Comparison of ENCODE assay signal across 8 mouse cellular contexts in the genomic region with DNA sequence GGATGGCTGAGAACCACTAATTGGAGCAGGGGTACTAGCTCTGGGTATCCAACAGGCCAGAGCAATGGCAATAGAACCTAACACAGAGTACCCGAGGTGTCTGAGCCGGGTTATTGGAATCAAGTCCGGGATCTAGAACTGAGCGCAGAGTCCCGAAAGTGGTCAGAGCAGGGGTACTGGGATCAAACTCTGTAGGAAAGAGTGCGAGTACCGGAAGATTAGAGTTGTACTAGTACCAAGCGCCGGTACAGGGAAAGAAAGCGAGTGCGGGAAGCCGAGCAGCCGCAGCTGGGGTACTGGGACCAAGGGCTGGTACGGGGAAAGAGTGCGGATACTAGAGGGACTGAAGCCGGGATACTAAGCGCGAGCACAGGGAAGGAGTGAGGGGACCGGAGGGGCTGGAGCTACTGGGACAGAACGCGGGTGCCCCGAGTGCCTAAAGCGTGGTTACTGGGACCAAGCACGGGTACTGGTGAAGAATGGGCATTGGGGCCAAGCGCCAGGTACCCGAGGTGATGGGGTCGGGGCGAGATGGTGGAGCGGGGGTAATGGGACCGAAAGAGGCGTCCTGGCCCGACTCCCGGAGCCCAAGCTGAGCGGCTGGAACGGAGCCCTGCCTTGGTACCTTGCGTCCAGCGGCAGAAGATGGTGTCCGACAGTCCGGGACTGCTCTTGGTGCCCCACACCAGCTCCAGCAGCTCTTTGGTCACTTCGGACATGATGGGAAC. TPM values are rescaled to one million over a fixed set of nuclear protein-coding genes. Genes with fewer than 3 reads are reported as not detected.
DNase-seq lines count a peak whose midpoint lies in the region; ATAC-seq lines count a peak whose summit lies in the region.

No protein-coding gene starts in this region.

- under 1% methylated on average over 40 of the region's 40 CpGs for WGBS in intestine, embryonic 16.5 days
- under 1% methylated on average over 40 of the region's 40 CpGs for WGBS in stomach, embryonic 16.5 days

- H3K27ac ChIP-seq in intestine, embryonic 16.5 days (ENCODE audit: low read length): peak overlapping the region; percentile 69
- H3K27ac ChIP-seq in stomach, embryonic 16.5 days (ENCODE audit: low read length): peak overlapping the region; percentile 52; the same call in 1 of the 2 replicates

- peak overlapping the region; percentile 80 for H3K9ac ChIP-seq in intestine, embryonic 16.5 days (ENCODE audit: low read depth, low read length)
- H3K9ac ChIP-seq in stomach, embryonic 16.5 days (ENCODE audit: low read length): peak overlapping the region; percentile 85

- DNase-seq in cerebellum, adult 8-10 months: peak; percentile 7
- DNase-seq in cerebellum, adult 18-20 months: no peak
- peak; percentile 16 for DNase-seq in spleen, adult 12 weeks (ENCODE audit: low spot score)
- DNase-seq in spleen, adult 18-20 months: no peak
- peak; percentile 20 for DNase-seq in mesoderm, embryonic 11.5 days (ENCODE audit: low read depth, low spot score)

- peak; percentile 72 for ATAC-seq in erythroid progenitor cell, adult 5-6 weeks (replicated peaks; ENCODE audit: low FRiP score, poor library complexity, severe bottlenecking)
- peak; percentile 77 for ATAC-seq in intestine, embryonic 16.5 days
- ATAC-seq in stomach, embryonic 16.5 days (ENCODE audit: insufficient read depth, low FRiP score): peak; percentile 69

- peak overlapping the region; percentile 65 for H3K4me2 ChIP-seq in intestine, embryonic 16.5 days (ENCODE audit: low read depth, low read length)
- peak overlapping the region; percentile 89 for H3K4me2 ChIP-seq in stomach, embryonic 16.5 days (ENCODE audit: low read depth, low read length)

- no peaks in the 10 kb centered on the region for H3K36me3 ChIP-seq in intestine, embryonic 16.5 days (ENCODE audit: control insufficient read depth, insufficient read depth, low read length)
- H3K36me3 ChIP-seq in stomach, embryonic 16.5 days (ENCODE audit: control insufficient read depth, insufficient read depth, low read length): no peaks in the 10 kb centered on the region

- no peaks in the 10 kb centered on the region for H3K27me3 ChIP-seq in intestine, embryonic 16.5 days (replicated peaks; ENCODE audit: control insufficient read depth, insufficient read depth, low read length)
- H3K27me3 ChIP-seq in stomach, embryonic 16.5 days (ENCODE audit: control insufficient read depth, insufficient read depth, low read length): no peaks in the 10 kb centered on the region

- peaks cover 9% of the 10 kb centered on the region for H3K4me1 ChIP-seq in intestine, embryonic 16.5 days (ENCODE audit: control insufficient read depth, insufficient read depth, low read length)
- H3K4me1 ChIP-seq in stomach, embryonic 16.5 days (ENCODE audit: control insufficient read depth, insufficient read depth, low read length): peaks cover 6% of the 10 kb centered on the region

- peak overlapping the region; percentile 94 for H3K4me3 ChIP-seq in intestine, embryonic 16.5 days (ENCODE audit: low read length)
- H3K4me3 ChIP-seq in stomach, embryonic 16.5 days (replicated peaks; ENCODE audit: low read length): peak overlapping the region; percentile 94

- H3K9me3 ChIP-seq in intestine, embryonic 16.5 days (ENCODE audit: control insufficient read depth, low read length): no peaks in the 10 kb centered on the region
- H3K9me3 ChIP-seq in stomach, embryonic 16.5 days (replicated peaks; ENCODE audit: control insufficient read depth, low read length): no peaks in the 10 kb centered on the region

RNA-seq across cellular contexts. Expression of a gene that starts 0.6 kb away (rescaled TPM):
- 27.4 and 28.1 TPM in 2 replicates for total RNA-seq in erythroid progenitor cell, adult 5-6 weeks (2015; ENCODE audit: low replicate concordance)
- 12.8 and 17.7 TPM in 2 replicates for total RNA-seq in erythroid progenitor cell, adult 5-6 weeks (2017; ENCODE audit: low replicate concordance)
- polyA plus RNA-seq in intestine, embryonic 16.5 days (2015; fragmentation: Nextera tagmentation; extraction: Ambion mirVana): 21.6 and 22.2 TPM in 2 replicates
- polyA plus RNA-seq in stomach, embryonic 16.5 days (2015; fragmentation: Nextera tagmentation; extraction: Ambion mirVana): 27.9 and 31.1 TPM in 2 replicates

Comparison
In these comparisons a context has a peak if more than half of its experiments do, and no peak if none do; other contexts are left out.
1. DNase-seq: peak in cerebellum, adult 8-10 months (single experiment), spleen, adult 12 weeks (single experiment) and mesoderm, embryonic 11.5 days (single experiment); none in cerebellum, adult 18-20 months (0 of 2) and spleen, adult 18-20 months (0 of 2).
2. Peak in every context shown above with its lines, with median percentiles within 50 percentile points of each other: ATAC-seq.